Mouse (Mus musculus) hindbrain, embryonic 10.5 days (tissue): ENCODE measurements around the gene Klk1b4. TPM values are rescaled to one million over a fixed set of nuclear protein-coding genes. Genes with fewer than 3 reads are reported as not detected.
"Not testable (repeated sequence)": the region's sequence is repeated elsewhere in the genome, so short reads cannot be mapped to it uniquely, and the experiment has no call there.

ENCODE experiments used
- DNase-seq: peaks from one replicate; pipeline ENCODE4 v3.0.0-alpha.2; 2017; ENCODE audit warnings: low spot score
- H3K27ac ChIP-seq: fragments of 300-500 bp; sonication (generic); 2 replicates; pipeline ENCODE4 v1.5.1; 2016; ENCODE audit warnings: mild to moderate bottlenecking, moderate library complexity
- H3K27me3 ChIP-seq: fragments of 300-500 bp; sonication (generic); 2 replicates; pipeline ENCODE4 v1.6.1; 2016; ENCODE audit warnings: mild to moderate bottlenecking; ENCODE audit not compliant: poor library complexity, insufficient read depth, severe bottlenecking
- H3K36me3 ChIP-seq: fragments of 300-500 bp; sonication (generic); 2 replicates; pipeline ENCODE4 v1.6.1; 2016; ENCODE audit warnings: mild to moderate bottlenecking, moderate library complexity
- H3K4me1 ChIP-seq: fragments of 300-500 bp; sonication (generic); replicated peaks from 2 replicates; pipeline ENCODE4 v1.6.1; 2016; ENCODE audit warnings: mild to moderate bottlenecking
- H3K4me3 ChIP-seq: fragments of 300-500 bp; sonication (generic); 2 replicates; pipeline ENCODE4 v1.5.1; 2016; ENCODE audit warnings: mild to moderate bottlenecking, moderate library complexity
- H3K9me3 ChIP-seq: fragments of 300-500 bp; sonication (generic); 2 replicates; pipeline ENCODE4 v1.6.1; 2016; ENCODE audit warnings: mild to moderate bottlenecking, moderate library complexity
- WGBS: fragments of 180-500 bp; shearing (Covaris S2); methylation state at CpG from one replicate; pipeline ENCODE4 v1.1.7; 2016; 5-methylcytosine and 5-hydroxymethylcytosine counted together
- polyA plus RNA-seq: library from polyadenylated mRNA; unstranded; fragments of >200 nt; fragmentation: Nextera tagmentation; extraction: Ambion mirVana; gene quantifications from 2 replicates; pipeline ENCODE4 v1.2.1, GENCODE M21; 2016

Gene Klk1b4
- polyA plus RNA-seq, 1 experiment from 2014 or later, result not detected

GRCm38 (mm10) chr7:44240712-44241111, 33.5 kb downstream of the Klk1b4 start:
- no peak overlapping the region for H3K27ac ChIP-seq
- DNase-seq, result no peak

DNA sequence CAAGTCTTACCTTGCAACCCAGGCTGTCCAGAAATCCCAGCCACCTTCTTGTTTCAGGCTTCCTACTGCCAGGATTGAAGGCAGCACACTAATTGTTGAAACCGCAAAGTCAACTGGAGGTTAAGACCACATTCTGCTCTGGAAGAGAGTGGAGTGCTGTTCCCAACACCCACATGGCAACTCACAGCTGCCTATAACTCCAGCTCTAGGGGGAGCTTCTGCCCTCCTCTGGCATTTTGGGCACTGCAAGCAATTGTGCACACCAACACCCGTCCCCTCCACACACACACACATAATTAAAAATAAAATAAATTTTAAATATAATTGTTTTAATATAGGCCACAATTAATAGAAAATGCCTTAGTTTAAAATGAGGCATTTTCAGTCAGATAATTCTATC, 33.9 kb downstream of the Klk1b4 start:
- Histone ChIP-seq H3K27ac (no peak overlapping the region), H3K4me3 (no peak overlapping the region), H3K27me3 (no peaks in the 10 kb centered on the region), H3K36me3 (no peaks in the 10 kb centered on the region), H3K9me3 (0 out of 2 replicates have a peak, but pooled peaks cover 5% of the 10 kb centered on the region), H3K4me1 (peaks cover 9% of the 10 kb centered on the region)
- 72% methylated on average over 2 of the region's 2 CpGs for WGBS
- DNase-seq, result no peak

More at GRCm38 (mm10) chr7:44240712-44241111, 33.5 kb downstream of the Klk1b4 start:
- Histone ChIP-seq H3K4me1 (peaks cover 7% of the 10 kb centered on the region), H3K9me3 (0 out of 2 replicates have a peak, but pooled peaks cover 5% of the 10 kb centered on the region), H3K36me3 (no peaks in the 10 kb centered on the region), H3K27me3 (no peaks in the 10 kb centered on the region), H3K4me3 (no peak overlapping the region)
- 60% methylated on average over 1 of the region's 1 CpGs for WGBS

GRCm38 (mm10) chr7:44244080-44244479, 36.8 kb downstream of the Klk1b4 start:
- Histone ChIP-seq H3K9me3 (0 out of 2 replicates have a peak, but pooled peaks cover 5% of the 10 kb centered on the region), H3K4me1 (peaks cover 22% of the 10 kb centered on the region), H3K4me3 (no peak overlapping the region), H3K27ac (no peak overlapping the region), H3K27me3 (no peaks in the 10 kb centered on the region), H3K36me3 (peaks cover 14% of the 10 kb centered on the region)
- no peak for DNase-seq
- 50% methylated on average over 1 of the region's 1 CpGs for WGBS

DNA sequence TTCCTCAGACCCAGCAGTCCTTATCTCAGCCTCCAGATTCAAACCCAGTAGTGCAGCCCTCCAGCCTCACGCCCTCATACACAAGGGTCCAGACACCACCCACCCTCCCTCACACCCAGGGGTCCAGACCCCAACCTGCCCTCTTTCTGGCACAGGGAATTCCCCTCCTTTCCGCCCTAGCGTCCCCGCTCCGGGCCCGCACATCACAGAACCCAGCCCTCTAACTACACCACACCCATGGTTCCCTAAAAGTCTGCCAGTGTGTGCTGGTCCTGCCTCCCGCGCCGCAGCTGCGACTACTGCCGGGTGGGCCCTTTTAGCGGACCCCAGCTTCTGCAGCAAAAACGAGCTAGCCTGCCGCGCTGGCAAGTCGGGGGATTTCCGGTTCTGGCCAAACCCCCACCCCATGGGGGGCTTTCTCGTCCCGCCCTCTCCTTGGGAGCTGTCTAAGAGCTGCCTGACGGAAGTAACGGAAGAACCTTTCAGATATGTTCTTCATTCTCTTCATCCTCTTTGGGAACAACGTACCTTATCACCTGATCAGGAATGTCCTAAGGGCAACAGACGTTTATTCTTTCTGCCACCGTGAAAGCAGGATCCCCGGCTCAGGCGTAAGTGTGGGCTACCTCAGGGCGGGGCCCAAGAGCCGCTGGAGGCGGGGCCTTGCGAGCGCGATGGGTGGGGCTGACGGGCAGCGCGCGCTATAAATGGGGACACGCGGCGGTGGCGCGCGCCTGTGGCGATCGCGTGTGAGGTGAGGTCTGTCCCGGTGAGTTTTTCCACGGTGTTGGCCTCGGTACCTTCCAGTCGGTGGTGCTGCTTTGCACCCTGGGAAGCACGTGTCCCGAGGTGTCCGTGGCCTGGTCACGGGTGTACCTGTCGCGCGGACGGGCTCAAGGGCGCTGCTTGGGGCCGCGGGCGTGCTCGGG, 39.1 kb downstream of the Klk1b4 start, which contains the start of the genes 1700028J19Rik and 2410002F23Rik:
TSS of gene 1700028J19Rik (minus strand) at position 641 of the 929 bp plus-strand sequence.
TSS of gene 2410002F23Rik (plus strand) at position 668 of the 929 bp plus-strand sequence.
- Histone ChIP-seq H3K4me1 (peaks cover 32% of the 10 kb centered on the region), H3K27me3 (no peaks in the 10 kb centered on the region), H3K36me3 (peaks cover 36% of the 10 kb centered on the region), H3K27ac (peak within 1 kb of the TSS; percentile 97), H3K4me3 (peak within 1 kb of the TSS; percentile 93), H3K9me3 (no peaks in the 10 kb centered on the region)
- WGBS, result under 1% methylated on average over 62 of the region's 62 CpGs
- peak; percentile 91 for DNase-seq

GRCm38 (mm10) chr7:44246984-44247470, 39.8 kb downstream of the Klk1b4 start:
- peak; percentile 75 for DNase-seq
- peak overlapping the region; percentile 93 for H3K4me3 ChIP-seq
- no peaks in the 10 kb centered on the region for H3K9me3 ChIP-seq
- peaks cover 41% of the 10 kb centered on the region for H3K36me3 ChIP-seq
- H3K4me1 ChIP-seq, result peaks cover 32% of the 10 kb centered on the region
- H3K27ac ChIP-seq, result peak overlapping the region; percentile 97
- WGBS, result under 1% methylated on average over 23 of the region's 23 CpGs
- no peaks in the 10 kb centered on the region for H3K27me3 ChIP-seq

- Histone ChIP-seq H3K4me3 (peak overlapping the region; percentile 93), H3K36me3 (peaks cover 51% of the 10 kb centered on the region), H3K9me3 (no peaks in the 10 kb centered on the region), H3K4me1 (peaks cover 34% of the 10 kb centered on the region), H3K27ac (no peak overlapping the region), H3K27me3 (no peaks in the 10 kb centered on the region)
- WGBS, result 97% methylated on average over 2 of the region's 2 CpGs
- no peak for DNase-seq
These were observed 40.7 kb downstream of the Klk1b4 start for GRCm38 (mm10) chr7:44247971-44248370.

DNA sequence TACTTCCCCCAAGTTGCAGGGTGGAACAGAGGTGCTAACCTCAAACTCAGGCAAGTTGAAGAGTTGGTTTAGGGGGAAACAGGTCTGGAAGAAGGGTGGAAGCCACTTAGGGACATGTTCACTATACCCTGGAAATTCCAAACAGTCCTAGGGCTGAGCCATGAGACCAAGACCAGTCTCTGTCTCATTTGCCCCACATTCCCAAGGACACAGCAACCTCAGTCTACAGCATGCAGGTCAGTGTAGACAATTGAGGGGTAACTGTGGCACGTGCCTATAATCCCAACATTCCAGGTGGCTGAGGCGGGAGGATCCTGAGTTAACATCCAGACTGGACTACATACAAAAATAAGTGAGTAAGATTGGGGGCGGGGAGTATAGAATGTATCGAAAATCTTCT, 42.0 kb downstream of the Klk1b4 start:
- H3K27me3 ChIP-seq, result no peaks in the 10 kb centered on the region
- peaks cover 36% of the 10 kb centered on the region for H3K4me1 ChIP-seq
- no peak overlapping the region for H3K27ac ChIP-seq
- H3K9me3 ChIP-seq, result no peaks in the 10 kb centered on the region
- WGBS, result 96% methylated on average over 4 of the region's 4 CpGs
- DNase-seq, result no peak
- H3K36me3 ChIP-seq, result peaks cover 63% of the 10 kb centered on the region
- H3K4me3 ChIP-seq, result no peak overlapping the region

- DNase-seq, H3K27me3 ChIP-seq, H3K9me3 ChIP-seq, H3K27ac ChIP-seq: not testable (repeated sequence)
- H3K4me1 ChIP-seq, result peaks cover 28% of the 10 kb centered on the region
- 92% methylated on average over 17 of the region's 17 CpGs for WGBS
- H3K4me3 ChIP-seq, result peak overlapping the region; percentile 9; the same call in 1 of the 2 replicates
- H3K36me3 ChIP-seq, result peaks cover 72% of the 10 kb centered on the region
These were observed 43.6 kb downstream of the Klk1b4 start for GRCm38 (mm10) chr7:44250732-44251275.

DNA sequence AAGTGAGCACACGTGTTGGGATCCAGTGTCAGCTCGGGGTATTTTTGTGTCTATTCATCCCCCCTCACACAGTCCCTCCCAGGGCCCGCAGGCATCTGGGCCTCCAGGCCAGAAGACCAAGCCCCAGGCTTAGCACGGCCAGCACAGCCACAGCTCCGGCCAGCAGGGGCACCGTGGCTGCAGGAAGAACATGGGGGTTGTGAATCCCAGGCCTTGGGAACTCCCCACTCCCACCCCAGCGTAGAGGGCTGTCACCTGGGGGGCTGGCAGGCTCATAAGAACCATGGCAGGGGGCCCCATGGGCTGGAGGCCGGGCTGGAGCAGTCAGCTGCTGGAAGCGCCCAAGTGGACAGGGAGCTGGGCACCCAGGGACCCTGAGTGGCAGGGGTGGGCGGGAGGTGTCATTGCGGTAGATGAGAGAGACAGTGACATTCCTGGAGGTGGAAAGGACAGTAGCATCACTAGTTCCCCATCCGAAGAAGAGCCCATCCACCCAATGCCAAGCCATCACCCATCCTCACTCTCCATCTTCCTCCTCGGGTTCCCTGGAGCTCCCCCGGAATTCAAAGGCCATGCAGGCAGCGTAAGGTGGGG, 45.9 kb downstream of the Klk1b4 start:
- Histone ChIP-seq H3K36me3 (peaks cover 68% of the 10 kb centered on the region), H3K9me3 (no peaks in the 10 kb centered on the region), H3K4me1 (peaks cover 22% of the 10 kb centered on the region), H3K27ac (no peak overlapping the region), H3K4me3 (no peak overlapping the region), H3K27me3 (no peaks in the 10 kb centered on the region)
- no peak for DNase-seq
- 75% methylated on average over 15 of the region's 15 CpGs for WGBS

DNA sequence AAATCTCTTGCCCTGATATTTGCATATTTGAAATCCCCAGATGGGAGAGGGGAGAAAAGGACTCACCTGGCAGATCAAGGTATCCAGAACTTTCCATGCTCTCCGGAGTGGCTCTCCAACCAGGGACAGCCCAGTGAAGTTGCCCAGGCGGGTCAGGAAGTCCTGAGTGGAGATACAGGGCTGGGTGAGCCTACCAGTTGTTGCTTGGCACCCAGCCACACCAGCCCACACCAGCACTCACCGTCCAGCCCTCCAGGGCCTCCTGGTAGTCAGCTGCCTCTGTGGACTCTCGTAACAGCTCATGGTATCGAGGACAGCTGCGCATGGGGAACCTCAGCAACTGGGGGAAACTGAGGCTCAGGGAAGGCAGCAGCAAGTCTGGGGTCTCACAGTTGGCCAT, 47.7 kb downstream of the Klk1b4 start:
- H3K9me3 ChIP-seq, result no peaks in the 10 kb centered on the region
- no peak for DNase-seq
- H3K27me3 ChIP-seq, result no peaks in the 10 kb centered on the region
- no peak overlapping the region for H3K4me3 ChIP-seq
- H3K27ac ChIP-seq, result no peak overlapping the region
- H3K36me3 ChIP-seq, result peaks cover 50% of the 10 kb centered on the region
- H3K4me1 ChIP-seq, result 0 out of 2 replicates have a peak, but pooled peaks cover 5% of the 10 kb centered on the region
- 86% methylated on average over 6 of the region's 6 CpGs for WGBS

DNA sequence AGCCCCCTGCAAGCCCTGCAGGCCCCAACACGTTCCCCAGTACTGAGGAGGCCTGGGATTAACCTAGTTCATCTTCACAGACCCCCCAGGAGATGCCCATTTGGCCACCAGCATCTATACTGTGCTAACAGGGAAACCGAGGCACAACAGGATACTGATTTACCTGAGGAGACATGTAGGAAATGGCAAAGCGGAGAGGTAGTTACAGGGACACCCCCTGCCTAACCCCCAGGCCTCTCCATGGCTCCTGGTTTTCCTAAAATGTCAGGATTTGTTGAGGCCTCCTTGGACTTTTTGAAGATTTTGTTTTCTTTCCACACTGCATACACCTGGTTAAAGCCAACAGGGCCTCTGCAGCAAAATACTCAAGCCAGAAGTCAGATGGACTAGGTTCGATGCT, 50.0 kb downstream of the Klk1b4 start, which contains the start of gene Acp4:
TSS of gene Acp4 (minus strand) at position 101 of the 400 bp plus-strand sequence.
- DNase-seq, result no peak
- 80% methylated on average over 4 of the region's 4 CpGs for WGBS

DNA sequence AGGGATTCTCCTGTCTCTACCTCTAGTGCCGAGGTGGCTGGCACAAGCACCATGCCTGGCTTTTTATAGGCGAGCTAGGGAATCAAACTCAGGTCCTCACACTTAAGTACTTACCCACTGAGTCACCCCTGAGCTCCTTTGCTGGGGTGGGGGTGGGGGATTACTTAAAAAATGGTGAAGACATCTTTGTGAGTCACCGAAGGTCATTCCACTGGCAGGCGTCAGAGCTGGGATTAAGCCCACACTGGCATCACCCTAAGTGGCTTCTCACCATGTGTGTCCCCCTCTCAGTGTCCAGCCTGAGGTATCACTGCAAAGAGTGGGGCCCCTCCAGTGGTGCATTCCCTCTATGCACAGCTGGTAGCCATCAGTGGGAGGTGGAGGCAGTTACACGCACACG, 53.2 kb downstream of the Klk1b4 start:
- peaks cover 40% of the 10 kb centered on the region for H3K27me3 ChIP-seq
- H3K4me3 ChIP-seq, result no peak overlapping the region
- no peaks in the 10 kb centered on the region for H3K9me3 ChIP-seq
- 79% methylated on average over 6 of the region's 6 CpGs for WGBS
- no peak for DNase-seq
- H3K4me1 ChIP-seq, result peaks cover 13% of the 10 kb centered on the region
- no peaks in the 10 kb centered on the region for H3K36me3 ChIP-seq
- H3K27ac ChIP-seq, result no peak overlapping the region

More for the DNA sequence above, 50.0 kb downstream of the Klk1b4 start, which contains the start of gene Acp4:
- peaks cover 18% of the 10 kb centered on the region for H3K27me3 ChIP-seq
- no peak within 1 kb of the TSS for H3K27ac ChIP-seq
- no peak within 1 kb of the TSS for H3K4me3 ChIP-seq
- H3K36me3 ChIP-seq, result peaks cover 29% of the 10 kb centered on the region
- peaks cover 10% of the 10 kb centered on the region; the same call in 1 of the 2 replicates for H3K4me1 ChIP-seq
- no peaks in the 10 kb centered on the region for H3K9me3 ChIP-seq
